Mouse (Mus musculus) myocyte (in vitro differentiated cells): ENCODE data around the gene Naalad2. TPM values are rescaled to one million over a fixed set of nuclear protein-coding genes. Genes with fewer than 3 reads are reported as not detected.
"Not testable (repeated sequence)": the region's sequence is repeated elsewhere in the genome, so short reads cannot be mapped to it uniquely, and the experiment has no call there.

ENCODE experiments used
- H3K27me3 ChIP-seq: one replicate; pipeline ENCODE4 v1.6.1; 2011; ENCODE audit not compliant: control insufficient read depth, insufficient read depth, insufficient read length
- H3K36me3 ChIP-seq: one replicate; pipeline ENCODE4 v1.6.1; 2011; ENCODE audit not compliant: control insufficient read depth, insufficient read depth
- H3K4me2 ChIP-seq: one replicate; pipeline ENCODE4 v1.6.1; 2011; ENCODE audit warnings: low read depth, control low read depth
- H3K4me3 ChIP-seq: one replicate; pipeline ENCODE4 v1.5.1; 2011; ENCODE audit warnings: mild to moderate bottlenecking, control low read depth, moderate library complexity
- H3K79me2 ChIP-seq: one replicate; pipeline ENCODE4 v1.6.1; 2011; ENCODE audit not compliant: control insufficient read depth, insufficient read depth
- H3ac ChIP-seq: one replicate; pipeline ENCODE4 v1.6.1; 2011; ENCODE audit not compliant: control insufficient read depth, insufficient read length
- CEBPB ChIP-seq: IDR thresholded peaks from 2 replicates; pipeline ENCODE4 v1.6.1; 2011; ENCODE audit warnings: mild to moderate bottlenecking, moderate library complexity; ENCODE audit not compliant: poor library complexity, insufficient read depth, severe bottlenecking
- E2F4 ChIP-seq: IDR thresholded peaks from one replicate; pipeline ENCODE4 v1.6.1; 2011; ENCODE audit warnings: mild to moderate bottlenecking, control low read depth, moderate library complexity; ENCODE audit not compliant: insufficient read depth
- MAX ChIP-seq: IDR thresholded peaks from one replicate; pipeline ENCODE4 v1.6.1; 2011; ENCODE audit warnings: low read depth, mild to moderate bottlenecking, control low read depth
- MYOD1 ChIP-seq, 3 experiments: IDR thresholded peaks; one replicate each; pipeline ENCODE4 v1.6.1; 2011; ENCODE audit warnings: control low read depth in 2 of 3, low read depth in 2 of 3, mild to moderate bottlenecking in 2 of 3, moderate library complexity in 1 of 3; ENCODE audit not compliant: insufficient read length in 2 of 3, control insufficient read depth in 1 of 3
- MYOG ChIP-seq, 3 experiments: IDR thresholded peaks; one replicate each; pipeline ENCODE4 v1.6.1; 2011; ENCODE audit warnings: control low read depth in 2 of 3, low read depth in 2 of 3, mild to moderate bottlenecking in 2 of 3; ENCODE audit not compliant: insufficient read length in 2 of 3, control insufficient read depth in 1 of 3, insufficient read depth in 1 of 3
- POLR2A ChIP-seq: IDR thresholded peaks from one replicate; pipeline ENCODE4 v1.6.1; 2011; ENCODE audit warnings: low read depth, mild to moderate bottlenecking, control low read depth, moderate library complexity; ENCODE audit not compliant: insufficient read length
- POLR2AphosphoS2 ChIP-seq: IDR thresholded peaks from one replicate; pipeline ENCODE4 v1.6.1; 2011; ENCODE audit warnings: low read depth, control low read depth; ENCODE audit not compliant: insufficient read length
- REST ChIP-seq: IDR thresholded peaks from one replicate; pipeline ENCODE4 v1.6.1; 2011; ENCODE audit warnings: mild to moderate bottlenecking, control low read depth, moderate library complexity; ENCODE audit not compliant: insufficient read depth, insufficient read length
- SRF ChIP-seq: IDR thresholded peaks from one replicate; pipeline ENCODE4 v1.6.1; 2011; ENCODE audit warnings: low read depth; ENCODE audit not compliant: control insufficient read depth, insufficient read length
- TCF12 ChIP-seq: IDR thresholded peaks from one replicate; pipeline ENCODE4 v1.6.1; 2011; ENCODE audit warnings: mild to moderate bottlenecking, control low read depth; ENCODE audit not compliant: poor library complexity, insufficient read depth, severe bottlenecking
- TCF3 ChIP-seq: IDR thresholded peaks from one replicate; pipeline ENCODE4 v1.6.1; 2011; ENCODE audit warnings: low read depth, control low read depth; ENCODE audit not compliant: insufficient read length
- USF1 ChIP-seq: IDR thresholded peaks from one replicate; pipeline ENCODE4 v1.6.1; 2011; ENCODE audit warnings: low read depth, mild to moderate bottlenecking, control low read depth, moderate library complexity
- polyA plus RNA-seq: library from polyadenylated mRNA; unstranded; fragments of >200 nt; fragmentation: generic; extraction: Trizol; gene quantifications from one replicate; pipeline ENCODE4 v1.2.1, GENCODE M21; 2012; ENCODE audit warnings: missing spikeins

Naalad2 gene
- polyA plus RNA-seq, 1 experiment = 1.6 TPM

- no peak for TF ChIP-seq CEBPB
- TF ChIP-seq E2F4 = no peak
- no peak for TF ChIP-seq MAX
- TF ChIP-seq POLR2AphosphoS2 = no peak
- TF ChIP-seq POLR2A = no peak
- TF ChIP-seq MYOG (IDR thresholded peaks at IDR 0.05; ENCODE audit: control insufficient read depth in 1 of 3, insufficient read depth in 1 of 3, insufficient read length in 2 of 3, low read depth in 2 of 3) = no peak
- Histone ChIP-seq H3K79me2 (peaks cover 37% of the 10 kb centered on the region), H3K27me3 (no peaks in the 10 kb centered on the region), H3K4me3 (peak overlapping the region; percentile 88), H3ac (peak overlapping the region; percentile 27), H3K4me2 (peak overlapping the region; percentile 69), H3K36me3 (peaks cover 4% of the 10 kb centered on the region)
Observed at GRCm38 (mm10) chr9:18292443-18292922, 110.3 kb downstream of the Naalad2 start.

- H3K36me3 ChIP-seq = peaks cover 4% of the 10 kb centered on the region
- H3K4me3 ChIP-seq = peak within 1 kb of the TSS; percentile 88
- H3K4me2 ChIP-seq = peak within 1 kb of the TSS; percentile 80
- no peak for TF ChIP-seq REST
- peak in 2 of 3 experiments; percentile 7 to 37 for TF ChIP-seq MYOG (IDR thresholded peaks at IDR 0.05; ENCODE audit: control insufficient read depth in 1 of 3, insufficient read depth in 1 of 3, insufficient read length in 2 of 3, low read depth in 2 of 3)
- peak in 2 of 3 experiments; percentile 43 to 55 for TF ChIP-seq MYOD1 (IDR thresholded peaks at IDR 0.05; ENCODE audit: control insufficient read depth in 1 of 3, insufficient read length in 2 of 3, low read depth in 2 of 3)
- peak; percentile 66 for TF ChIP-seq POLR2AphosphoS2
- TF ChIP-seq MAX = peak; percentile 57
- TF ChIP-seq POLR2A = peak; percentile 64
- TF ChIP-seq SRF = no peak
- H3K27me3 ChIP-seq = no peaks in the 10 kb centered on the region
- H3ac ChIP-seq = peak within 1 kb of the TSS; percentile 27
- H3K79me2 ChIP-seq = peaks cover 37% of the 10 kb centered on the region
Observed at GRCm38 (mm10) chr9:18291571-18292429, 111.0 kb downstream of the Naalad2 start, which contains the start of gene Chordc1. Gene Chordc1 (plus strand): TSS chr9:18292125.

- not testable (repeated sequence) for H3K36me3 ChIP-seq, H3K4me3 ChIP-seq, H3K79me2 ChIP-seq
Observed at GRCm38 (mm10) chr9:18278693-18279092, 124.1 kb downstream of the Naalad2 start.

GRCm38 (mm10) chr9:18277497-18277896 lies 125.3 kb downstream of the Naalad2 start:
- Histone ChIP-seq H3K4me3 (no peak overlapping the region), H3ac (no peak overlapping the region), H3K36me3 (no peaks in the 10 kb centered on the region), H3K4me2 (no peak overlapping the region), H3K79me2 (no peaks in the 10 kb centered on the region), H3K27me3 (no peaks in the 10 kb centered on the region)
- TF ChIP-seq CEBPB = no peak
- no peak for TF ChIP-seq MYOD1 (IDR thresholded peaks at IDR 0.05; ENCODE audit: control insufficient read depth in 1 of 3, insufficient read length in 2 of 3, low read depth in 2 of 3)
- no peak for TF ChIP-seq SRF
- TF ChIP-seq MYOG (IDR thresholded peaks at IDR 0.05; ENCODE audit: control insufficient read depth in 1 of 3, insufficient read depth in 1 of 3, insufficient read length in 2 of 3, low read depth in 2 of 3) = no peak
- TF ChIP-seq MAX = no peak
- no peak for TF ChIP-seq TCF3

More at GRCm38 (mm10) chr9:18278693-18279092, 124.1 kb downstream of the Naalad2 start:
- not testable (repeated sequence) for H3ac ChIP-seq, H3K4me2 ChIP-seq, H3K27me3 ChIP-seq

GRCm38 (mm10) chr9:18276844-18277243 lies 126.0 kb downstream of the Naalad2 start:
- no peak overlapping the region for H3K4me3 ChIP-seq
- no peak overlapping the region for H3K4me2 ChIP-seq
- H3K79me2 ChIP-seq = no peaks in the 10 kb centered on the region
- TF ChIP-seq MAX = no peak
- TF ChIP-seq TCF12 = no peak
- TF ChIP-seq POLR2AphosphoS2 = no peak
- H3K36me3 ChIP-seq = no peaks in the 10 kb centered on the region
- H3K27me3 ChIP-seq = no peaks in the 10 kb centered on the region
- no peak overlapping the region for H3ac ChIP-seq

GRCm38 (mm10) chr9:18275901-18276300 lies 126.9 kb downstream of the Naalad2 start:
- Histone ChIP-seq H3K4me2 (no peak overlapping the region), H3K79me2 (no peaks in the 10 kb centered on the region), H3K27me3 (no peaks in the 10 kb centered on the region), H3K4me3 (no peak overlapping the region), H3ac (no peak overlapping the region), H3K36me3 (no peaks in the 10 kb centered on the region)
- no peak for TF ChIP-seq USF1
- no peak for TF ChIP-seq POLR2A
- TF ChIP-seq TCF3 = no peak
- no peak for TF ChIP-seq CEBPB
- TF ChIP-seq POLR2AphosphoS2 = no peak
- no peak for TF ChIP-seq E2F4
- no peak for TF ChIP-seq MAX
- no peak for TF ChIP-seq MYOG (IDR thresholded peaks at IDR 0.05; ENCODE audit: control insufficient read depth in 1 of 3, insufficient read depth in 1 of 3, insufficient read length in 2 of 3, low read depth in 2 of 3)
- TF ChIP-seq MYOD1 (IDR thresholded peaks at IDR 0.05; ENCODE audit: control insufficient read depth in 1 of 3, insufficient read length in 2 of 3, low read depth in 2 of 3) = no peak
- TF ChIP-seq SRF = no peak
- no peak for TF ChIP-seq REST
- no peak for TF ChIP-seq TCF12
